Mouse (Mus musculus) left cerebral cortex, postnatal 4 days (tissue): ENCODE measurements around the gene Thap11. TPM values are rescaled to one million over a fixed set of nuclear protein-coding genes. Genes with fewer than 3 reads are reported as not detected.
"Not testable (repeated sequence)": the region's sequence is repeated elsewhere in the genome, so short reads cannot be mapped to it uniquely, and the experiment has no call there.

ENCODE experiments used
- DNase-seq: peaks from one replicate; pipeline ENCODE4 v3.0.0-alpha.2; 2022
- intact Hi-C: fragments of 180-260 bp; cut with DNase I; formaldehyde crosslinking; loops from one replicate; pipeline ENCODE4 v1.15.1; 2025
- total RNA-seq, 2 experiments: library from RNA; stranded (reverse); gene quantifications; 2 replicates each; pipeline ENCODE4 v1.2.3; 2021

Gene Thap11
- 10 to 100 TPM; 32.7 to 35.3 TPM for total RNA-seq

- peak; percentile 94 for DNase-seq
- intact Hi-C loops = no loop called here
Observed at GRCm38 (mm10) chr8:105854715-105855216, at the start of gene Thap11. Gene Thap11, plus strand, starts transcription at chr8:105855132.

- no peak for DNase-seq
- intact Hi-C loops = no loop called here
Observed at GRCm38 (mm10) chr8:105805346-105805745, 49.6 kb upstream of the Thap11 start.

GRCm38 (mm10) chr8:105805964-105806363 is 49.0 kb upstream of the Thap11 start:
- intact Hi-C loops = no loop called here

GRCm38 (mm10) chr8:105807766-105808165 is 47.2 kb upstream of the Thap11 start:
- intact Hi-C loops = no loop called here
- DNase-seq = peak; percentile 9

More at GRCm38 (mm10) chr8:105805964-105806363, 49.0 kb upstream of the Thap11 start:
- DNase-seq = no peak

GRCm38 (mm10) chr8:105808480-105808879 is 46.5 kb upstream of the Thap11 start:
- DNase-seq = no peak
- intact Hi-C loops = no loop called here

GRCm38 (mm10) chr8:105810245-105810786 is 44.6 kb upstream of the Thap11 start:
- intact Hi-C loops = no loop called here
- no peak for DNase-seq

- intact Hi-C loops = no loop called here
- no peak for DNase-seq
Observed at GRCm38 (mm10) chr8:105811061-105811460, 43.9 kb upstream of the Thap11 start.

- intact Hi-C loops = no loop called here
- DNase-seq = no peak
Observed at GRCm38 (mm10) chr8:105811543-105811942, 43.4 kb upstream of the Thap11 start.

GRCm38 (mm10) chr8:105812511-105812910 is 42.4 kb upstream of the Thap11 start:
- no peak for DNase-seq
- intact Hi-C loops = no loop called here

- intact Hi-C loops = no loop called here
- DNase-seq = no peak
Observed at GRCm38 (mm10) chr8:105813241-105813640, 41.7 kb upstream of the Thap11 start.

GRCm38 (mm10) chr8:105819659-105820058 is 35.3 kb upstream of the Thap11 start:
- DNase-seq = no peak
- intact Hi-C loops = no loop called here

- DNase-seq = no peak
- intact Hi-C loops = no loop called here
Observed at GRCm38 (mm10) chr8:105820925-105821324, 34.0 kb upstream of the Thap11 start.

- no peak for DNase-seq
- intact Hi-C loops = no loop called here
Observed at GRCm38 (mm10) chr8:105825506-105825905, 29.4 kb upstream of the Thap11 start.

- intact Hi-C loops = no loop called here
- no peak for DNase-seq
Observed at GRCm38 (mm10) chr8:105826379-105826778, 28.6 kb upstream of the Thap11 start.

- intact Hi-C loops = no loop called here
- peak; percentile 97 for DNase-seq
Observed at GRCm38 (mm10) chr8:105826861-105827848, 27.8 kb upstream of the Thap11 start, which contains the start of the genes Ranbp10 and Tsnaxip1. Gene Ranbp10, minus strand, starts transcription at chr8:105827350. Gene Tsnaxip1, plus strand, starts transcription at chr8:105827731.

GRCm38 (mm10) chr8:105833740-105834139 is 21.2 kb upstream of the Thap11 start:
- intact Hi-C loops, DNase-seq: not testable (repeated sequence)

- intact Hi-C loops = no loop called here
- peak; percentile 45 for DNase-seq
Observed at GRCm38 (mm10) chr8:105835318-105835717, 19.6 kb upstream of the Thap11 start.

GRCm38 (mm10) chr8:105836991-105837390 is 17.9 kb upstream of the Thap11 start:
- intact Hi-C loops = no loop called here
- DNase-seq = no peak

- intact Hi-C loops = no loop called here
- no peak for DNase-seq
Observed at GRCm38 (mm10) chr8:105839209-105839608, 15.7 kb upstream of the Thap11 start.

GRCm38 (mm10) chr8:105846678-105847077 is 8.3 kb upstream of the Thap11 start:
- intact Hi-C loops = no loop called here
- DNase-seq = no peak

- intact Hi-C loops = no loop called here
- DNase-seq = no peak
Observed at GRCm38 (mm10) chr8:105850014-105850413, 4.9 kb upstream of the Thap11 start.

GRCm38 (mm10) chr8:105850611-105851010 is 4.3 kb upstream of the Thap11 start:
- intact Hi-C loops = no loop called here
- DNase-seq = no peak
